Mouse (Mus musculus): ENCODE data around the gene Map3k5.

GRCm38 (mm10) chr10:20185806-20186205, 251.5 kb downstream of the Map3k5 start:
- TF ChIP-seq POLR2A (IDR thresholded peaks at IDR 0.05; ENCODE audit: low read depth, low read length) (no peak), CTCF (IDR thresholded peaks at IDR 0.05; ENCODE audit: extremely low read depth, insufficient read depth, insufficient read length, insufficient replicate concordance) (no peak)

Measured in spleen, adult 2 months (tissue).